Mouse (Mus musculus) liver, embryonic 16.5 days (tissue): ENCODE data around the gene Olfr91. TPM values are rescaled to one million over a fixed set of nuclear protein-coding genes. Genes with fewer than 3 reads are reported as not detected.

ENCODE experiments used
- ATAC-seq: fragments of 200-750 bp; cut with Nextera tagmentation; 2 replicates; pipeline ENCODE4 v1.8.0; 2017; ENCODE audit warnings: low read depth, mild to moderate bottlenecking, moderate number of reproducible peaks, moderate library complexity
- H3K27ac ChIP-seq: fragments of 300-500 bp; sonication (generic); 2 replicates; pipeline ENCODE4 v1.5.1; 2014; ENCODE audit warnings: mild to moderate bottlenecking, low read length
- H3K27me3 ChIP-seq: fragments of 300-500 bp; sonication (generic); 2 replicates; pipeline ENCODE4 v1.6.1; 2014; ENCODE audit warnings: low read depth, low read length, mixed read lengths; ENCODE audit not compliant: control insufficient read depth, insufficient read depth
- H3K36me3 ChIP-seq: fragments of 300-500 bp; sonication (generic); 2 replicates; pipeline ENCODE4 v1.6.1; 2014; ENCODE audit warnings: mild to moderate bottlenecking; ENCODE audit not compliant: control insufficient read depth, insufficient read depth
- H3K4me1 ChIP-seq: fragments of 300-500 bp; sonication (generic); 2 replicates; pipeline ENCODE4 v1.6.1; 2014; ENCODE audit warnings: low read depth, low read length, mixed read lengths; ENCODE audit not compliant: control insufficient read depth
- H3K4me2 ChIP-seq: fragments of 300-500 bp; sonication (generic); 2 replicates; pipeline ENCODE4 v1.6.1; 2014; ENCODE audit warnings: low read depth, low read length, mixed read lengths
- H3K4me3 ChIP-seq: fragments of 300-500 bp; sonication (generic); 2 replicates; pipeline ENCODE4 v1.5.1; 2014; ENCODE audit warnings: low read depth, mild to moderate bottlenecking, low read length
- H3K9ac ChIP-seq: fragments of 300-500 bp; sonication (generic); 2 replicates; pipeline ENCODE4 v1.6.1; 2014; ENCODE audit warnings: low read depth, low read length
- H3K9me3 ChIP-seq: fragments of 300-500 bp; sonication (generic); replicated peaks from 2 replicates; pipeline ENCODE4 v1.6.1; 2016; ENCODE audit warnings: low read length; ENCODE audit not compliant: control insufficient read depth
- WGBS: fragments of 180-500 bp; shearing (Covaris S2); extraction: QIAGEN DNeasy Blood & Tissue Kit; methylation state at CpG from one replicate; pipeline ENCODE4 v1.1.7; 2014; ENCODE audit not compliant: insufficient replicate concordance; 5-methylcytosine and 5-hydroxymethylcytosine counted together
- polyA plus RNA-seq: library from polyadenylated mRNA; unstranded; fragments of >200 nt; fragmentation: Nextera tagmentation; extraction: Ambion mirVana; gene quantifications from 2 replicates; pipeline ENCODE4 v1.2.1, GENCODE M21; 2015

Gene Olfr91
- polyA plus RNA-seq, 1 experiment from 2014 or later = not detected

GRCm38 (mm10) chr17:37067861-37068260 is 30.2 kb downstream of the Olfr91 start:
- H3K4me2 ChIP-seq = no peak overlapping the region
- H3K9me3 ChIP-seq = no peaks in the 10 kb centered on the region
- no peak for ATAC-seq
- no peaks in the 10 kb centered on the region for H3K27me3 ChIP-seq
- H3K27ac ChIP-seq = no peak overlapping the region
- H3K4me3 ChIP-seq = no peak overlapping the region
- H3K36me3 ChIP-seq = no peaks in the 10 kb centered on the region
- no peak overlapping the region for H3K9ac ChIP-seq
- no peaks in the 10 kb centered on the region for H3K4me1 ChIP-seq
- 61% methylated on average over 1 of the region's 1 CpGs for WGBS

GRCm38 (mm10) chr17:37065993-37066392 is 32.1 kb downstream of the Olfr91 start:
- Histone ChIP-seq H3K9ac (no peak overlapping the region), H3K27ac (no peak overlapping the region), H3K27me3 (no peaks in the 10 kb centered on the region), H3K4me2 (no peak overlapping the region), H3K9me3 (no peaks in the 10 kb centered on the region), H3K36me3 (no peaks in the 10 kb centered on the region), H3K4me1 (no peaks in the 10 kb centered on the region), H3K4me3 (no peak overlapping the region)
- ATAC-seq = no peak
- WGBS = 63% methylated on average over 2 of the region's 2 CpGs

- no peaks in the 10 kb centered on the region for H3K9me3 ChIP-seq
- H3K27me3 ChIP-seq = no peaks in the 10 kb centered on the region
- no peak overlapping the region for H3K9ac ChIP-seq
- no peaks in the 10 kb centered on the region for H3K4me1 ChIP-seq
- 75% methylated on average over 11 of the region's 11 CpGs for WGBS
- no peak for ATAC-seq
- no peak overlapping the region for H3K4me3 ChIP-seq
- no peak overlapping the region for H3K27ac ChIP-seq
- no peak overlapping the region for H3K4me2 ChIP-seq
- no peaks in the 10 kb centered on the region for H3K36me3 ChIP-seq
These were observed 34.2 kb downstream of the Olfr91 start for GRCm38 (mm10) chr17:37063686-37064495.

- Histone ChIP-seq H3K4me1 (no peaks in the 10 kb centered on the region), H3K4me3 (no peak overlapping the region), H3K27ac (no peak overlapping the region), H3K36me3 (no peaks in the 10 kb centered on the region), H3K4me2 (no peak overlapping the region), H3K9ac (no peak overlapping the region), H3K27me3 (no peaks in the 10 kb centered on the region), H3K9me3 (no peaks in the 10 kb centered on the region)
- no peak for ATAC-seq
- WGBS = 58% methylated on average over 10 of the region's 10 CpGs
These were observed 35.0 kb downstream of the Olfr91 start for GRCm38 (mm10) chr17:37063063-37063462.

GRCm38 (mm10) chr17:37062101-37062641 is 35.9 kb downstream of the Olfr91 start:
- Histone ChIP-seq H3K27ac (no peak overlapping the region), H3K4me2 (no peak overlapping the region), H3K4me3 (no peak overlapping the region), H3K9ac (no peak overlapping the region), H3K4me1 (no peaks in the 10 kb centered on the region), H3K9me3 (no peaks in the 10 kb centered on the region), H3K27me3 (no peaks in the 10 kb centered on the region), H3K36me3 (no peaks in the 10 kb centered on the region)
- WGBS = 67% methylated on average over 10 of the region's 10 CpGs
- ATAC-seq = no peak

- Histone ChIP-seq H3K9me3 (no peaks in the 10 kb centered on the region), H3K4me1 (no peaks in the 10 kb centered on the region), H3K4me2 (no peak overlapping the region), H3K4me3 (no peak overlapping the region), H3K9ac (no peak overlapping the region), H3K36me3 (no peaks in the 10 kb centered on the region), H3K27me3 (no peaks in the 10 kb centered on the region), H3K27ac (no peak overlapping the region)
- ATAC-seq = no peak
- WGBS = 69% methylated on average over 3 of the region's 3 CpGs
These were observed 36.6 kb downstream of the Olfr91 start for GRCm38 (mm10) chr17:37061435-37061834.

GRCm38 (mm10) chr17:37056957-37057356 is 41.1 kb downstream of the Olfr91 start:
- H3K4me3 ChIP-seq = no peak overlapping the region
- ATAC-seq = no peak
- no peak overlapping the region for H3K4me2 ChIP-seq
- 71% methylated on average over 6 of the region's 6 CpGs for WGBS
- no peaks in the 10 kb centered on the region; the same call in 1 of the 2 replicates for H3K27me3 ChIP-seq
- no peak overlapping the region for H3K27ac ChIP-seq
- no peak overlapping the region for H3K9ac ChIP-seq
- no peaks in the 10 kb centered on the region for H3K36me3 ChIP-seq
- H3K9me3 ChIP-seq = no peaks in the 10 kb centered on the region
- no peaks in the 10 kb centered on the region for H3K4me1 ChIP-seq

- no peaks in the 10 kb centered on the region for H3K9me3 ChIP-seq
- H3K27me3 ChIP-seq = peaks cover 44% of the 10 kb centered on the region
- no peaks in the 10 kb centered on the region for H3K36me3 ChIP-seq
- H3K4me3 ChIP-seq = no peak overlapping the region
- WGBS = 24% methylated on average over 4 of the region's 4 CpGs
- H3K4me2 ChIP-seq = no peak overlapping the region
- peaks cover 2% of the 10 kb centered on the region for H3K4me1 ChIP-seq
- no peak overlapping the region for H3K9ac ChIP-seq
- no peak for ATAC-seq
- no peak overlapping the region for H3K27ac ChIP-seq
These were observed 46.3 kb downstream of the Olfr91 start for GRCm38 (mm10) chr17:37051745-37052144.

- Histone ChIP-seq H3K27me3 (peaks cover 53% of the 10 kb centered on the region), H3K4me1 (peaks cover 3% of the 10 kb centered on the region), H3K9me3 (no peaks in the 10 kb centered on the region), H3K27ac (no peak overlapping the region), H3K9ac (no peak overlapping the region), H3K4me3 (peak overlapping the region; percentile 31), H3K36me3 (no peaks in the 10 kb centered on the region), H3K4me2 (peak overlapping the region; percentile 46)
- ATAC-seq = no peak
- WGBS = 6% methylated on average over 27 of the region's 27 CpGs
These were observed 47.2 kb downstream of the Olfr91 start for GRCm38 (mm10) chr17:37050876-37051275.
